Mouse (Mus musculus): ENCODE measurements at regions not wholly inside any gene's neighbourhood (a gene's known extent, or its start where the extent isn't known, plus 50 kb on each side); places are given as distances from the start of the nearest gene placed in this dataset.

- Histone ChIP-seq H3K4me2 (replicated peaks; ENCODE audit: low read depth, low read length) (no peak overlapping the region), H3K27me3 (ENCODE audit: control insufficient read depth, insufficient read depth, low read length) (no peaks in the 10 kb centered on the region), H3K27ac (ENCODE audit: low read depth, low read length) (no peak overlapping the region), H3K4me1 (replicated peaks; ENCODE audit: control insufficient read depth, insufficient read depth, low read length) (no peaks in the 10 kb centered on the region; the same call in 1 of the 2 replicates), H3K36me3 (ENCODE audit: control insufficient read depth, insufficient read depth, low read length) (no peaks in the 10 kb centered on the region), H3K4me3 (ENCODE audit: low read depth, low read length) (no peak overlapping the region), H3K9ac (ENCODE audit: low read depth, low read length) (no peak overlapping the region), H3K9me3 (ENCODE audit: control insufficient read depth, low read length) (no peaks in the 10 kb centered on the region)
- ATAC-seq (ENCODE audit: low FRiP score) (no peak), DNase-seq (ENCODE audit: low spot score) (no peak)
- WGBS: 84% methylated on average over 7 of the region's 7 CpGs
Observed at GRCm38 (mm10) chr3:52528521-52528920, 260.4 kb downstream of the Foxo1 start.

GRCm38 (mm10) chr3:52527781-52528180, 259.6 kb downstream of the Foxo1 start:
- DNase-seq (ENCODE audit: low spot score): no peak
- 37% methylated on average over 3 of the region's 3 CpGs for whole genome bisulfite sequencing

GRCm38 (mm10) chr3:52527010-52527754, 259.0 kb downstream of the Foxo1 start:
- ATAC-seq (ENCODE audit: low FRiP score): no peak
- Histone ChIP-seq H3K9ac (ENCODE audit: low read depth, low read length) (no peak overlapping the region), H3K36me3 (ENCODE audit: control insufficient read depth, insufficient read depth, low read length) (no peaks in the 10 kb centered on the region), H3K9me3 (ENCODE audit: control insufficient read depth, low read length) (no peaks in the 10 kb centered on the region), H3K4me1 (replicated peaks; ENCODE audit: control insufficient read depth, insufficient read depth, low read length) (no peaks in the 10 kb centered on the region; the same call in 1 of the 2 replicates), H3K27ac (ENCODE audit: low read depth, low read length) (no peak overlapping the region), H3K4me3 (ENCODE audit: low read depth, low read length) (no peak overlapping the region), H3K4me2 (replicated peaks; ENCODE audit: low read depth, low read length) (no peak overlapping the region), H3K27me3 (ENCODE audit: control insufficient read depth, insufficient read depth, low read length) (no peaks in the 10 kb centered on the region)
- no peak for DNase-seq (ENCODE audit: low spot score)
- WGBS: 75% methylated on average over 14 of the region's 14 CpGs

More at GRCm38 (mm10) chr3:52527781-52528180, 259.6 kb downstream of the Foxo1 start:
- Histone ChIP-seq H3K36me3 (ENCODE audit: control insufficient read depth, insufficient read depth, low read length) (no peaks in the 10 kb centered on the region), H3K4me2 (replicated peaks; ENCODE audit: low read depth, low read length) (no peak overlapping the region), H3K27ac (ENCODE audit: low read depth, low read length) (no peak overlapping the region), H3K9ac (ENCODE audit: low read depth, low read length) (no peak overlapping the region), H3K4me3 (ENCODE audit: low read depth, low read length) (no peak overlapping the region), H3K4me1 (replicated peaks; ENCODE audit: control insufficient read depth, insufficient read depth, low read length) (no peaks in the 10 kb centered on the region; the same call in 1 of the 2 replicates), H3K9me3 (ENCODE audit: control insufficient read depth, low read length) (no peaks in the 10 kb centered on the region), H3K27me3 (ENCODE audit: control insufficient read depth, insufficient read depth, low read length) (no peaks in the 10 kb centered on the region)
- no peak for ATAC-seq (ENCODE audit: low FRiP score)

- DNase-seq (ENCODE audit: low spot score): no peak
- ATAC-seq (ENCODE audit: low FRiP score): no peak
- Histone ChIP-seq H3K36me3 (ENCODE audit: control insufficient read depth, insufficient read depth, low read length) (no peaks in the 10 kb centered on the region), H3K4me3 (ENCODE audit: low read depth, low read length) (no peak overlapping the region), H3K9me3 (ENCODE audit: control insufficient read depth, low read length) (no peaks in the 10 kb centered on the region), H3K4me1 (replicated peaks; ENCODE audit: control insufficient read depth, insufficient read depth, low read length) (no peaks in the 10 kb centered on the region; the same call in 1 of the 2 replicates), H3K27me3 (ENCODE audit: control insufficient read depth, insufficient read depth, low read length) (no peaks in the 10 kb centered on the region), H3K9ac (ENCODE audit: low read depth, low read length) (no peak overlapping the region), H3K27ac (ENCODE audit: low read depth, low read length) (no peak overlapping the region), H3K4me2 (replicated peaks; ENCODE audit: low read depth, low read length) (no peak overlapping the region)
- 84% methylated on average over 12 of the region's 12 CpGs for WGBS
Observed at GRCm38 (mm10) chr3:52522886-52523285, 254.8 kb downstream of the Foxo1 start.

GRCm38 (mm10) chr3:52520609-52520947, 252.4 kb downstream of the Foxo1 start:
- no peak for DNase-seq (ENCODE audit: low spot score)

GRCm38 (mm10) chr3:52519910-52520608, 251.9 kb downstream of the Foxo1 start:
- H3K27ac ChIP-seq (ENCODE audit: low read depth, low read length): no peak overlapping the region
- H3K36me3 ChIP-seq (ENCODE audit: control insufficient read depth, insufficient read depth, low read length): no peaks in the 10 kb centered on the region
- ATAC-seq (ENCODE audit: low FRiP score) (no peak), DNase-seq (ENCODE audit: low spot score) (no peak)
- no peak overlapping the region for H3K4me3 ChIP-seq (ENCODE audit: low read depth, low read length)
- H3K27me3 ChIP-seq (ENCODE audit: control insufficient read depth, insufficient read depth, low read length): no peaks in the 10 kb centered on the region
- no peak overlapping the region for H3K4me2 ChIP-seq (replicated peaks; ENCODE audit: low read depth, low read length)
- no peaks in the 10 kb centered on the region for H3K4me1 ChIP-seq (replicated peaks; ENCODE audit: control insufficient read depth, insufficient read depth, low read length)
- 87% methylated on average over 22 of the region's 22 CpGs for WGBS
- no peak overlapping the region for H3K9ac ChIP-seq (ENCODE audit: low read depth, low read length)
- H3K9me3 ChIP-seq (ENCODE audit: control insufficient read depth, low read length): no peaks in the 10 kb centered on the region

More at GRCm38 (mm10) chr3:52520609-52520947, 252.4 kb downstream of the Foxo1 start:
- H3K27ac ChIP-seq (ENCODE audit: low read depth, low read length): no peak overlapping the region
- no peak overlapping the region for H3K4me3 ChIP-seq (ENCODE audit: low read depth, low read length)
- no peaks in the 10 kb centered on the region for H3K9me3 ChIP-seq (ENCODE audit: control insufficient read depth, low read length)
- H3K4me1 ChIP-seq (replicated peaks; ENCODE audit: control insufficient read depth, insufficient read depth, low read length): no peaks in the 10 kb centered on the region
- no peaks in the 10 kb centered on the region for H3K27me3 ChIP-seq (ENCODE audit: control insufficient read depth, insufficient read depth, low read length)
- no peak overlapping the region for H3K4me2 ChIP-seq (replicated peaks; ENCODE audit: low read depth, low read length)
- no peak for ATAC-seq (ENCODE audit: low FRiP score)
- H3K36me3 ChIP-seq (ENCODE audit: control insufficient read depth, insufficient read depth, low read length): no peaks in the 10 kb centered on the region
- WGBS: 60% methylated on average over 4 of the region's 4 CpGs
- H3K9ac ChIP-seq (ENCODE audit: low read depth, low read length): no peak overlapping the region

- no peaks in the 10 kb centered on the region for H3K4me1 ChIP-seq (replicated peaks; ENCODE audit: control insufficient read depth, insufficient read depth, low read length)
- WGBS: 93% methylated on average over 3 of the region's 3 CpGs
- H3K9me3 ChIP-seq (ENCODE audit: control insufficient read depth, low read length): no peaks in the 10 kb centered on the region
- no peak for ATAC-seq (ENCODE audit: low FRiP score)
- no peak overlapping the region for H3K4me2 ChIP-seq (replicated peaks; ENCODE audit: low read depth, low read length)
- DNase-seq (ENCODE audit: low spot score): no peak
- no peaks in the 10 kb centered on the region for H3K27me3 ChIP-seq (ENCODE audit: control insufficient read depth, insufficient read depth, low read length)
- no peaks in the 10 kb centered on the region for H3K36me3 ChIP-seq (ENCODE audit: control insufficient read depth, insufficient read depth, low read length)
- no peak overlapping the region for H3K9ac ChIP-seq (ENCODE audit: low read depth, low read length)
- no peak overlapping the region for H3K27ac ChIP-seq (ENCODE audit: low read depth, low read length)
- H3K4me3 ChIP-seq (ENCODE audit: low read depth, low read length): no peak overlapping the region
Observed at GRCm38 (mm10) chr3:52517808-52518207, 249.7 kb downstream of the Foxo1 start.

GRCm38 (mm10) chr3:52516691-52517090, 248.6 kb downstream of the Foxo1 start:
- no peak for ATAC-seq (ENCODE audit: low FRiP score)
- 95% methylated on average over 5 of the region's 5 CpGs for WGBS
- DNase-seq (ENCODE audit: low spot score): no peak
- Histone ChIP-seq H3K9ac (ENCODE audit: low read depth, low read length) (no peak overlapping the region), H3K27me3 (ENCODE audit: control insufficient read depth, insufficient read depth, low read length) (no peaks in the 10 kb centered on the region), H3K9me3 (ENCODE audit: control insufficient read depth, low read length) (no peaks in the 10 kb centered on the region), H3K4me2 (replicated peaks; ENCODE audit: low read depth, low read length) (no peak overlapping the region), H3K4me1 (replicated peaks; ENCODE audit: control insufficient read depth, insufficient read depth, low read length) (no peaks in the 10 kb centered on the region), H3K27ac (ENCODE audit: low read depth, low read length) (no peak overlapping the region), H3K4me3 (ENCODE audit: low read depth, low read length) (no peak overlapping the region), H3K36me3 (ENCODE audit: control insufficient read depth, insufficient read depth, low read length) (no peaks in the 10 kb centered on the region)

- no peak overlapping the region for H3K9ac ChIP-seq (ENCODE audit: low read depth, low read length)
- H3K36me3 ChIP-seq (ENCODE audit: control insufficient read depth, insufficient read depth, low read length): no peaks in the 10 kb centered on the region
- WGBS: 89% methylated on average over 8 of the region's 8 CpGs
- ATAC-seq (ENCODE audit: low FRiP score) (no peak), DNase-seq (ENCODE audit: low spot score) (no peak)
- H3K27ac ChIP-seq (ENCODE audit: low read depth, low read length): no peak overlapping the region
- no peaks in the 10 kb centered on the region for H3K9me3 ChIP-seq (ENCODE audit: control insufficient read depth, low read length)
- no peak overlapping the region for H3K4me3 ChIP-seq (ENCODE audit: low read depth, low read length)
- H3K27me3 ChIP-seq (ENCODE audit: control insufficient read depth, insufficient read depth, low read length): no peaks in the 10 kb centered on the region
- H3K4me1 ChIP-seq (replicated peaks; ENCODE audit: control insufficient read depth, insufficient read depth, low read length): no peaks in the 10 kb centered on the region
- no peak overlapping the region for H3K4me2 ChIP-seq (replicated peaks; ENCODE audit: low read depth, low read length)
Observed at GRCm38 (mm10) chr3:52512761-52513160, 244.6 kb downstream of the Foxo1 start.

All from hindbrain, embryonic 11.5 days (tissue).